8 mouse cellular contexts compared by ENCODE assay signal in the genomic region with DNA sequence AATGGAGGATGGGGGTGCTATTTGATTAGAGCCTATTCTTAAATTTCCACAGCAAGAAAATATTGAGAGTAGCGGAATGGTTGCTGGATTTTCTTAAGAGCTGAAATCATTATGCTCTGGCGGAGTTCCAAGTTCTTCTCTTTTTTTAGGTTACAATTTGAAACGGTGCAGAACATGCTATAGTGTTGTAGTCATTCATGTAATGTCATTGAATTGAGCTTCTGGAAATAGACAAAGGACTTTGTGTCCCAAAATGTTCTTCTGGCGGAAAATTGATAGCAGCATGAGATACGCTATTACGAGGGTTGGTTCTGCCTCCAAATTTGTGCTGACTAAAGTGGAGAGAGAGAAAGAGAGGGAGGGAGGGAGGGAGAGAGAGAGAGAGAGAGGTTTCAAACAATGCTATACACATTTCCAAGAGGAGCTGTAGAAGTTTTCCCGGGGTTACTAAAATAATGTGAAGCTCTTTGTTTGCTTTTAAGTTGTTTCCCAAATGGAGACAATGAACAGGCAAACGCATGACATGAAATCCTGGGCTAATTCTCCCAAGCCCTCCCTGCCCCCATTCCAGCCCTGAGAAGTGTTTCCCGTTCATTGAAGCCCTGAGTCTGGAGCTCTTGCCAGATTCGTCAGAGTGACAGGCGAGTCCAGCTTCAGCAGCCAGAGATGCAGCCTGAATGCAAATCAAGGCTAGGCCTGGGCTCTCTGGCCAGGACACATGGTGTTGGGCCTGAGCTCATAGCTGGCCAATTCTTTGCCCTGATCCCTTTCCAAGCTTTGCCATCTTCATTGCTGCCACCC.
A peak's percentile ranks its signal among the peaks of the same experiment; 100 is the strongest.
DNase-seq lines count a peak whose midpoint lies in the region; ATAC-seq lines count a peak whose summit lies in the region.

No protein-coding gene starts in this region.

- H3K4me2 ChIP-seq in stomach, embryonic 14.5 days (replicated peaks; ENCODE audit: low read depth, low read length): no peak overlapping the region

- 26% methylated on average over 11 of the region's 11 CpGs for WGBS in stomach, embryonic 14.5 days

- peak overlapping the region; percentile 48; the same call in 1 of the 2 replicates for H3K27ac ChIP-seq in stomach, embryonic 14.5 days (ENCODE audit: low read length)

- H3K9ac ChIP-seq in stomach, embryonic 14.5 days (replicated peaks; ENCODE audit: low read depth, low read length): no peak overlapping the region

- no peak overlapping the region for H3K4me3 ChIP-seq in stomach, embryonic 14.5 days (ENCODE audit: low read depth, low read length)

- ATAC-seq in stomach, embryonic 14.5 days (ENCODE audit: insufficient number of reproducible peaks, insufficient read depth, low FRiP score, low read depth): peak; percentile 49; the same call in 1 of the 2 replicates
- ATAC-seq in megakaryocyte-erythroid progenitor cell, adult 5-6 weeks (replicated peaks; ENCODE audit: low FRiP score, low TSS enrichment, poor library complexity, severe bottlenecking): no peak

- DNase-seq in Muller cell, postnatal 12 days (ENCODE audit: inconsistent ontology term): peak; percentile 97
- DNase-seq in embryo, embryonic 10 days (ENCODE audit: low spot score): peak; percentile 75
- DNase-seq in gastrocnemius, postnatal 25 days: peak; percentile 28
- peak; percentile 88 for DNase-seq in layer of hippocampus, adult 11-12 months (ENCODE audit: low spot score)
- DNase-seq in lung, postnatal 14 days: peak; percentile 14
- no peak for DNase-seq in adrenal gland, postnatal 4 days (ENCODE audit: low spot score in 2 of 2)

- no peaks in the 10 kb centered on the region for H3K9me3 ChIP-seq in stomach, embryonic 14.5 days (ENCODE audit: control insufficient read depth, low read depth, low read length)

- H3K36me3 ChIP-seq in stomach, embryonic 14.5 days (ENCODE audit: control insufficient read depth, insufficient read depth, low read length): no peaks in the 10 kb centered on the region

- H3K27me3 ChIP-seq in stomach, embryonic 14.5 days (ENCODE audit: control insufficient read depth, insufficient read depth, low read length): no peaks in the 10 kb centered on the region

- peaks cover 13% of the 10 kb centered on the region for H3K4me1 ChIP-seq in stomach, embryonic 14.5 days (ENCODE audit: control insufficient read depth, insufficient read depth, low read length)

Comparison
In these comparisons a context has a peak if more than half of its experiments do, and no peak if none do; other contexts are left out.
1. DNase-seq: peak in Muller cell, postnatal 12 days (single experiment), embryo, embryonic 10 days (single experiment), gastrocnemius, postnatal 25 days (single experiment), layer of hippocampus, adult 11-12 months (single experiment) and lung, postnatal 14 days (single experiment); none in adrenal gland, postnatal 4 days (0 of 2).